In the genomic region with DNA sequence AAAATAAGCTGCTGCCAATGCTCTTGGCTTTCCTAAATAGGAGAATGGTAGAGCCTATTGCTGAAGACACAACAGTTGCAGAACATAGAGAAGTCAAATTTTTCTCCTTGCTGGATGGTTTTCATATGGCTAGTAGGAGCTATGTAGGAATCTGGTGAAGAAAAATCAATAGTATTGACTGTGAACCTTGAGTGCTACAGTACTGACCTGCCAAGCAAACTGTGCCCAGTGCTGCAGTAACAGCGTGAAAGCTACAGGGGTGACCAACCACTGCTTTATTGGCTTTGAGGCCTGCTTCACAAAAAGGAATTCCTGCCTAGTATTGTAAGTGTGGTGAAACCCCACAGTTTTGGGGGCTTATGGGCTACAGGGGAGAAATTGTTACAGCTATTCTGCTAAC, we compare ENCODE assay signal across 29 mouse cellular contexts.
"Had no signal": no experiment of that assay in that cellular context is flagged by ENCODE, and none has a peak within 500 bp of the region (broad histone marks: within the 10 kb centered on the region; RNA-seq: fewer than 3 reads in every experiment).

No protein-coding gene starts in this region.

- H3K27ac ChIP-seq: left cerebral cortex, adult 2 months; limb, embryonic 10.5 days; limb, embryonic 12.5 days; limb, embryonic 13.5 days; limb, embryonic 15.5 days; liver, embryonic 13.5 days; liver, embryonic 14.5 days; liver, embryonic 15.5 days; lung, embryonic 15.5 days; macrophage; midbrain, embryonic 10.5 days; midbrain, embryonic 12.5 days; midbrain, embryonic 13.5 days; midbrain, embryonic 15.5 days had no signal

- H3K4me1 ChIP-seq: limb, embryonic 10.5 days; limb, embryonic 12.5 days; limb, embryonic 13.5 days; limb, embryonic 15.5 days; liver, embryonic 13.5 days; liver, embryonic 15.5 days; lung, embryonic 15.5 days had no signal

- H3K36me3 ChIP-seq: limb, embryonic 10.5 days; limb, embryonic 12.5 days; limb, embryonic 13.5 days; limb, embryonic 15.5 days; liver, embryonic 13.5 days; liver, embryonic 15.5 days; lung, embryonic 15.5 days; midbrain, embryonic 10.5 days; midbrain, embryonic 12.5 days; midbrain, embryonic 13.5 days; midbrain, embryonic 15.5 days had no signal

- H3K27me3 ChIP-seq: limb, embryonic 12.5 days; limb, embryonic 13.5 days; limb, embryonic 15.5 days; lung, embryonic 15.5 days; midbrain, embryonic 13.5 days; midbrain, embryonic 15.5 days had no signal

- H3K4me3 ChIP-seq: left cerebral cortex, adult 2 months; limb, embryonic 10.5 days; limb, embryonic 12.5 days; limb, embryonic 13.5 days; limb, embryonic 15.5 days; liver, embryonic 13.5 days; liver, embryonic 15.5 days; lung, embryonic 15.5 days; megakaryocyte, embryonic 14.5 days; midbrain, embryonic 10.5 days; midbrain, embryonic 12.5 days; midbrain, embryonic 13.5 days; midbrain, embryonic 15.5 days; myocyte had no signal

- DNase-seq: layer of hippocampus, postnatal 36 days; left cerebral cortex, postnatal 4 days; liver, embryonic 13.5 days; lung, adult 18-20 months; lung, adult 2 months; lung, embryonic 14.5 days; lung, postnatal 10 days; lung, postnatal 14 days; lung, postnatal 36 days; midbrain, embryonic 14.5 days had no signal

- H3K9me3 ChIP-seq: limb, embryonic 13.5 days; limb, embryonic 15.5 days; liver, embryonic 13.5 days; liver, embryonic 15.5 days; lung, embryonic 15.5 days; midbrain, embryonic 10.5 days; midbrain, embryonic 13.5 days; midbrain, embryonic 15.5 days had no signal

- ATAC-seq: lung, postnatal 0 days; midbrain, embryonic 13.5 days; midbrain, embryonic 15.5 days; midbrain, embryonic 16.5 days had no signal

- H3K9ac ChIP-seq: limb, embryonic 12.5 days; limb, embryonic 13.5 days; limb, embryonic 15.5 days; liver, embryonic 13.5 days; liver, embryonic 14.5 days; liver, embryonic 15.5 days; lung, embryonic 14.5 days; lung, embryonic 15.5 days; midbrain, embryonic 12.5 days; midbrain, embryonic 13.5 days; midbrain, embryonic 15.5 days had no signal

- H3K4me2 ChIP-seq: limb, embryonic 12.5 days; limb, embryonic 13.5 days; limb, embryonic 15.5 days; liver, embryonic 11.5 days; liver, embryonic 13.5 days; liver, embryonic 15.5 days; lung, embryonic 14.5 days; lung, embryonic 15.5 days; midbrain, embryonic 11.5 days; midbrain, embryonic 12.5 days; midbrain, embryonic 13.5 days; midbrain, embryonic 15.5 days had no signal
